Mouse (Mus musculus) liver, embryonic 12.5 days (tissue): ENCODE measurements around the gene Ggta1. TPM values are rescaled to one million over a fixed set of nuclear protein-coding genes. Genes with fewer than 3 reads are reported as not detected.

Experiments used
- ATAC-seq: fragments of 200-750 bp; cut with Nextera tagmentation; 2 replicates; pipeline ENCODE4 v1.8.0; 2017; ENCODE audit warnings: moderate number of reproducible peaks, mild to moderate bottlenecking, moderate library complexity
- H3K27ac ChIP-seq: fragments of 300-500 bp; sonication (generic); 2 replicates; pipeline ENCODE4 v1.5.1; 2016; ENCODE audit warnings: mild to moderate bottlenecking
- H3K27me3 ChIP-seq: fragments of 300-500 bp; sonication (generic); replicated peaks from 2 replicates; pipeline ENCODE4 v1.6.1; 2016; ENCODE audit warnings: mild to moderate bottlenecking, moderate library complexity
- H3K36me3 ChIP-seq: fragments of 300-500 bp; sonication (generic); 2 replicates; pipeline ENCODE4 v1.6.1; 2016; ENCODE audit warnings: mild to moderate bottlenecking, moderate library complexity
- H3K4me1 ChIP-seq: fragments of 300-500 bp; sonication (generic); 2 replicates; pipeline ENCODE4 v1.6.1; 2016
- H3K4me2 ChIP-seq: fragments of 300-500 bp; sonication (generic); 2 replicates; pipeline ENCODE4 v1.6.1; 2016; ENCODE audit warnings: mild to moderate bottlenecking, moderate library complexity
- H3K4me3 ChIP-seq: fragments of 300-500 bp; sonication (generic); 2 replicates; pipeline ENCODE4 v1.5.1; 2016; ENCODE audit warnings: mild to moderate bottlenecking, moderate library complexity
- H3K9ac ChIP-seq: fragments of 300-500 bp; sonication (generic); 2 replicates; pipeline ENCODE4 v1.6.1; 2016; ENCODE audit warnings: mild to moderate bottlenecking, moderate library complexity
- H3K9me3 ChIP-seq: fragments of 300-500 bp; sonication (generic); replicated peaks from 2 replicates; pipeline ENCODE4 v1.6.1; 2016; ENCODE audit warnings: mild to moderate bottlenecking, moderate library complexity
- WGBS: fragments of 180-500 bp; shearing (Covaris S2); methylation state at CpG from one replicate; pipeline ENCODE4 v1.1.7; 2016; ENCODE audit not compliant: insufficient replicate concordance; 5-methylcytosine and 5-hydroxymethylcytosine counted together
- polyA plus RNA-seq: library from polyadenylated mRNA; unstranded; fragments of >200 nt; fragmentation: Nextera tagmentation; extraction: Ambion mirVana; gene quantifications from 2 replicates; pipeline ENCODE4 v1.2.1, GENCODE M21; 2016

Gene Ggta1
- polyA plus RNA-seq, 1 experiment from 2014 or later: 12.7 TPM

GRCm38 (mm10) chr2:35373003-35373402 is 90.0 kb downstream of the Ggta1 start:
- no peaks in the 10 kb centered on the region for H3K36me3 ChIP-seq
- WGBS: 8% methylated on average over 3 of the region's 3 CpGs
- no peak for ATAC-seq
- H3K27ac ChIP-seq: no peak overlapping the region
- peaks cover 5% of the 10 kb centered on the region; the same call in 1 of the 2 replicates for H3K27me3 ChIP-seq
- H3K9ac ChIP-seq: no peak overlapping the region
- H3K9me3 ChIP-seq: no peaks in the 10 kb centered on the region
- H3K4me2 ChIP-seq: no peak overlapping the region
- no peak overlapping the region for H3K4me3 ChIP-seq
- no peaks in the 10 kb centered on the region for H3K4me1 ChIP-seq

GRCm38 (mm10) chr2:35370686-35371085 is 92.3 kb downstream of the Ggta1 start:
- Histone ChIP-seq H3K36me3 (no peaks in the 10 kb centered on the region), H3K4me3 (no peak overlapping the region), H3K4me1 (no peaks in the 10 kb centered on the region), H3K4me2 (no peak overlapping the region), H3K27ac (no peak overlapping the region), H3K9me3 (no peaks in the 10 kb centered on the region), H3K9ac (no peak overlapping the region), H3K27me3 (no peaks in the 10 kb centered on the region)
- no peak for ATAC-seq

- Histone ChIP-seq H3K9me3 (no peaks in the 10 kb centered on the region; the same call in 1 of the 2 replicates), H3K27ac (no peak within 1 kb of the TSS), H3K36me3 (no peaks in the 10 kb centered on the region), H3K9ac (no peak within 1 kb of the TSS), H3K4me1 (no peaks in the 10 kb centered on the region), H3K27me3 (no peaks in the 10 kb centered on the region), H3K4me3 (no peak within 1 kb of the TSS), H3K4me2 (no peak within 1 kb of the TSS)
- ATAC-seq: no peak
- WGBS: 76% methylated on average over 2 of the region's 2 CpGs
Observed at GRCm38 (mm10) chr2:35367629-35368028, 95.4 kb downstream of the Ggta1 start, which contains the start of gene 4930568D16Rik. 4930568D16Rik (minus strand) TSS chr2:35367729.

Other genes starting within 250 kb of the Ggta1 start
- gene Gsn, start 206.9 kb downstream of the Ggta1 start, polyA plus RNA-seq: 76.8 and 80.4 TPM in 2 replicates
- 134 TPM in 2 replicates for gene Stom, start 126.3 kb downstream of the Ggta1 start, polyA plus RNA-seq
- not detected in 2 replicates for gene 4930568D16Rik, start 95.5 kb downstream of the Ggta1 start, polyA plus RNA-seq
- gene 4930402F06Rik, start 66.1 kb downstream of the Ggta1 start, polyA plus RNA-seq: not detected in 2 replicates
- gene Dab2ip, start 95.0 kb upstream of the Ggta1 start, polyA plus RNA-seq: 8.6 and 13.1 TPM in 2 replicates